Mouse (Mus musculus): ENCODE results near the gene Mrpl23.
A peak's percentile ranks its signal among the peaks of the same experiment; 100 is the strongest.

Mrpl23 gene

DNA sequence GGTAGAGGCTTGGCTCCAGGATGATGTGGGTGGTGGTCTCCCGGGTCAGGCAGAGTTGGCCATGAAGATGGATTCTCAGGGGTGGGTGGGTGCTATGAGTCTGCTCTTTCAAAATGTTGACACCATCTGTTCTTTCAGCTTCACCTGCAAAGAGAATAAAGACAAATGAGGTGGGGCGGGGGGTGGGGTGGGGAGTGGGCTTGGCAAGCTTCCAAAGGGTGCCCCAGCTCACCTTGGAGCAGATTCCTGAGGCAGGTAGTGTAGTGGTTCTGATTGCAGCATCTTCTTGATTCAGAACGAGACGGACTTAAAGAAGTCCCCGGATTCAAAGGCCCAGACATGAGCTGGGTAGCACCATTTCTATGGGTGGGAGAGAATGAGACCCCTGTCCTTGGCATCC lies 43.5 kb downstream of the Mrpl23 start:
- DNase-seq, result no peak

- DNase-seq, result no peak
These were observed 44.2 kb downstream of the Mrpl23 start for GRCm38 (mm10) chr7:142576472-142577326.

DNA sequence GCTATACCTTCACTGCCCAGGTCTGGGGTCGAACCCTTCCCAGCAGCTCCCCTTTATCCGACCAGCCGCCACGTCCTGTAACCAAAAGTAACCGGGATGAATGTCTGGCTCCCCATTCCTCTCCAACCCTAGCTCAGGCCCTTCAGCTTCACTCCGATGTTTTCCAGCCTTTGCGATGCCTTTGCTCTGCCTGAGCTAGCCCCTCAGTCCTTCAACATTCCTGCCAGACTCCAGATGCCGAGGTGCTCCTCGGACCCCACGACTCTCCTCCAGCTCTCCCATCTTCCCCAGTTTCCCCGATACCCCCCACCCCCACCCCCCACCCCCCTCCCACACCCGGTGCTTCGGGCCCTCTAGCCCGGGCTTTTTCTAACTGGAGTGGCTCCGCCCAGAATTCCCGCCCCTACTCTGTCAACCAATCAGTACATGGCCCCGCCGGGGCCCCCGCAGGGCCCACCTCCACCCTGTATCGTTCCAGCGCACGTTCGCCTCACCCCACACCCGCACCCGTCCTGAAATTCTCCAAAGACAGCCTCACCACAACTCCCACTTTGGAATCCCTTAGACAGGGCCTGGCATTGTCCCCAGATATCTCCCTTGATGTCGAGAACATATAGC lies 45.4 kb downstream of the Mrpl23 start:
- no peak for DNase-seq

GRCm38 (mm10) chr7:142579069-142579468 lies 46.6 kb downstream of the Mrpl23 start:
- no peak for DNase-seq

GRCm38 (mm10) chr7:142580121-142580879 lies 47.8 kb downstream of the Mrpl23 start:
- DNase-seq, result peak; percentile 27

- DNase-seq, result no peak
These were observed 48.7 kb downstream of the Mrpl23 start for GRCm38 (mm10) chr7:142581186-142581585.

GRCm38 (mm10) chr7:142581656-142582228 lies 49.3 kb downstream of the Mrpl23 start:
- DNase-seq, result no peak

- no peak for DNase-seq
These were observed 52.4 kb downstream of the Mrpl23 start for GRCm38 (mm10) chr7:142584882-142585281.

GRCm38 (mm10) chr7:142585890-142586289 lies 53.4 kb downstream of the Mrpl23 start:
- no peak for DNase-seq

DNA sequence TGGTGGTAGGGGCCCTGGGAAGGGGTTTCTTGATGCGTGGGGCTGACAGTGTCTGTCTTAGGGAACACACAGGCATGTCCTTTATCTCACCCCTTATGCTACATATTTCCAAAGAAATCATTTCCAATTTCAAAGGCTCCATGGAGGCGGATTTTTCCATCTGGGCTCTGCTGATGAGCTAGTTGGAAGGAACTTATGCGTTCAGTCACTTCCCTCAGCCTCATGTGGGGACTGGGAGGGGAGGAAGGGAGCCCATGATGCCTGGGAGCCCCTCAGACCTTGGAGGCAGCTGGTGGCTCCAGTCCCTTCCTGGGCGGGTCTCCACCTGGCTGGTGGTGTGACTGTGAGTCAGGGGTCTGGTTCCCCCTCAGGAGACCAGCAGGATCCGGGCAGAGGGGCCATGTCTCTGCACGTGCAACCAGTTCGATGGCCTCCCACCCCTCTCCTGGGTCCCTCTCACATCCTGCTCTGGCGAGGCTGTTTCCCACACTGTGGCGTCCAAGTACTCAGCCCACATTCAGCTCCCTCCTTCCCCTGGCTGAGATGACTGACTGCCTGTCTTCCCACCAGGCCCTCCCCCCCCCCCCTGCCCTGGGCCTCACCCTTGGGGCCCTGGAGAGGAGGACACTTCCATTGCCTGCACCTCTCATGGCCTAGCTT lies 55.9 kb downstream of the Mrpl23 start:
- DNase-seq, result no peak
